Mouse (Mus musculus) WW6 (cell line): ENCODE measurements around the gene Bptf.
"Not testable (repeated sequence)": the region's sequence is repeated elsewhere in the genome, so short reads cannot be mapped to it uniquely, and the experiment has no call there.

Source experiments
- DNase-seq: peaks from one replicate; pipeline ENCODE4 v3.0.0-alpha.2; 2013; ENCODE audit warnings: low read depth, low spot score

The Bptf gene

GRCm38 (mm10) chr11:107117789-107118188, 14.1 kb downstream of the Bptf start:
- no peak for DNase-seq

GRCm38 (mm10) chr11:107113881-107114557, 17.9 kb downstream of the Bptf start:
- DNase-seq: no peak

- DNase-seq: no peak
Measured at GRCm38 (mm10) chr11:107113112-107113511, 18.8 kb downstream of the Bptf start.

GRCm38 (mm10) chr11:107109669-107110068, 22.3 kb downstream of the Bptf start:
- DNase-seq: no peak

GRCm38 (mm10) chr11:107108892-107109291, 23.0 kb downstream of the Bptf start:
- no peak for DNase-seq

GRCm38 (mm10) chr11:107107725-107108078, 24.2 kb downstream of the Bptf start:
- no peak for DNase-seq

- no peak for DNase-seq
Measured at GRCm38 (mm10) chr11:107106978-107107724, 24.8 kb downstream of the Bptf start.

- no peak for DNase-seq
Measured at GRCm38 (mm10) chr11:107106461-107106860, 25.5 kb downstream of the Bptf start.

- DNase-seq: peak; percentile 80
Measured at GRCm38 (mm10) chr11:107105227-107105626, 26.7 kb downstream of the Bptf start.

- DNase-seq: no peak
Measured at GRCm38 (mm10) chr11:107103736-107104135, 28.2 kb downstream of the Bptf start.

GRCm38 (mm10) chr11:107103224-107103589, 28.7 kb downstream of the Bptf start:
- DNase-seq: no peak

GRCm38 (mm10) chr11:107102465-107103223, 29.3 kb downstream of the Bptf start:
- DNase-seq: no peak

- no peak for DNase-seq
Measured at GRCm38 (mm10) chr11:107096973-107097372, 35.0 kb downstream of the Bptf start.

- DNase-seq: no peak
Measured at GRCm38 (mm10) chr11:107093871-107094270, 38.1 kb downstream of the Bptf start.

- no peak for DNase-seq
Measured at GRCm38 (mm10) chr11:107092637-107093036, 39.3 kb downstream of the Bptf start.

GRCm38 (mm10) chr11:107085866-107086265, 46.1 kb downstream of the Bptf start:
- DNase-seq: no peak

- DNase-seq: no peak
Measured at GRCm38 (mm10) chr11:107083480-107083879, 48.4 kb downstream of the Bptf start.

GRCm38 (mm10) chr11:107065216-107065785, 66.6 kb downstream of the Bptf start:
- no peak for DNase-seq

- no peak for DNase-seq
Measured at GRCm38 (mm10) chr11:107064590-107064989, 67.3 kb downstream of the Bptf start.

- no peak for DNase-seq
Measured at GRCm38 (mm10) chr11:107063067-107063466, 68.9 kb downstream of the Bptf start.

- DNase-seq: no peak
Measured at GRCm38 (mm10) chr11:107060941-107061340, 71.0 kb downstream of the Bptf start.

GRCm38 (mm10) chr11:107059634-107060033, 72.3 kb downstream of the Bptf start:
- not testable (repeated sequence) for DNase-seq
